Mouse (Mus musculus) regulatory T cell (primary cell): ENCODE data around the gene Kif13a.

Experiments
- in situ Hi-C: fragments of 300-600 bp; cut with MboI, MseI; formaldehyde crosslinking; loops from one replicate; pipeline ENCODE4 v1.15.1; 2025; ENCODE audit warnings: high pct_unique_total_duplicates

The Kif13a gene

GRCm38 (mm10) chr13:46884898-46885758, 44.5 kb downstream of the Kif13a start:
- in situ Hi-C loops, result no loop called here

- in situ Hi-C loops, result no loop called here
These were observed 45.7 kb downstream of the Kif13a start for GRCm38 (mm10) chr13:46883976-46884375.

- in situ Hi-C loops, result no loop called here
These were observed 46.3 kb downstream of the Kif13a start for GRCm38 (mm10) chr13:46883381-46883780.

- in situ Hi-C loops, result no loop called here
These were observed 48.9 kb downstream of the Kif13a start for GRCm38 (mm10) chr13:46880736-46881135.

GRCm38 (mm10) chr13:46880243-46880642, 49.4 kb downstream of the Kif13a start:
- in situ Hi-C loops, result no loop called here

- in situ Hi-C loops, result no loop called here
These were observed 52.6 kb downstream of the Kif13a start for GRCm38 (mm10) chr13:46877049-46877448.

GRCm38 (mm10) chr13:46875377-46875776, 54.3 kb downstream of the Kif13a start:
- in situ Hi-C loops, result no loop called here

- in situ Hi-C loops, result no loop called here
These were observed 56.9 kb downstream of the Kif13a start for GRCm38 (mm10) chr13:46872732-46873131.

- in situ Hi-C loops, result no loop called here
These were observed 57.5 kb downstream of the Kif13a start for GRCm38 (mm10) chr13:46872194-46872593.

- in situ Hi-C loops, result no loop called here
These were observed 60.2 kb downstream of the Kif13a start for GRCm38 (mm10) chr13:46869464-46869863.

GRCm38 (mm10) chr13:46863169-46863748, 66.4 kb downstream of the Kif13a start:
- in situ Hi-C loops, result no loop called here

GRCm38 (mm10) chr13:46859876-46860275, 69.8 kb downstream of the Kif13a start:
- in situ Hi-C loops, result no loop called here

GRCm38 (mm10) chr13:46859173-46859572, 70.5 kb downstream of the Kif13a start:
- in situ Hi-C loops, result no loop called here

GRCm38 (mm10) chr13:46858835-46859152, 70.9 kb downstream of the Kif13a start:
- in situ Hi-C loops, result no loop called here

- in situ Hi-C loops, result no loop called here
These were observed 71.4 kb downstream of the Kif13a start for GRCm38 (mm10) chr13:46858143-46858834.

GRCm38 (mm10) chr13:46854456-46854855, 75.2 kb downstream of the Kif13a start:
- in situ Hi-C loops, result no loop called here

GRCm38 (mm10) chr13:46852470-46852869, 77.2 kb downstream of the Kif13a start:
- in situ Hi-C loops, result no loop called here

GRCm38 (mm10) chr13:46845456-46845855, 84.2 kb downstream of the Kif13a start:
- in situ Hi-C loops, result no loop called here

GRCm38 (mm10) chr13:46844561-46845235, 85.0 kb downstream of the Kif13a start:
- in situ Hi-C loops, result no loop called here

- in situ Hi-C loops, result no loop called here
These were observed 86.0 kb downstream of the Kif13a start for GRCm38 (mm10) chr13:46843646-46844045.

GRCm38 (mm10) chr13:46842185-46842584, 87.5 kb downstream of the Kif13a start:
- in situ Hi-C loops, result no loop called here

- in situ Hi-C loops, result no loop called here
These were observed 88.0 kb downstream of the Kif13a start for GRCm38 (mm10) chr13:46841668-46842067.
